Mouse (Mus musculus): Measurements from ENCODE around the gene Senp3.

- TF ChIP-seq CTCF (IDR thresholded peaks at IDR 0.05; ENCODE audit: extremely low read depth, insufficient read length, insufficient replicate concordance, low read depth, low read length) (no peak), POLR2A (IDR thresholded peaks at IDR 0.05; ENCODE audit: low read depth, low read length) (no peak)
These were observed 18.8 kb downstream of the Senp3 start for GRCm38 (mm10) chr11:69662967-69663671.
